Mouse (Mus musculus): ENCODE results near the gene Fbn1. TPM values are rescaled to one million over a fixed set of nuclear protein-coding genes. Genes with fewer than 3 reads are reported as not detected.

Gene Fbn1
- polyA plus RNA-seq, 1 experiment, result 3.5 TPM

- no peak for TF ChIP-seq CTCF (IDR thresholded peaks at IDR 0.05; ENCODE audit: control insufficient read depth, insufficient read depth, low read length)
- TF ChIP-seq POLR2A (IDR thresholded peaks at IDR 0.05; ENCODE audit: borderline replicate concordance, control insufficient read depth, low read depth, low read length), result no peak
- 73% methylated on average over 6 of the region's 6 CpGs for WGBS
- no peak overlapping the region for H3K4me3 ChIP-seq (replicated peaks; ENCODE audit: control insufficient read depth, low read depth, low read length)
- no peak overlapping the region for H3K27ac ChIP-seq (ENCODE audit: control insufficient read depth, insufficient read depth, low read depth, low read length, poor library complexity)
- H3K4me1 ChIP-seq (ENCODE audit: control insufficient read depth, insufficient read depth, low read length), result no peaks in the 10 kb centered on the region
Measured at GRCm38 (mm10) chr2:125530665-125531064, 22.9 kb upstream of the Fbn1 start.

DNA sequence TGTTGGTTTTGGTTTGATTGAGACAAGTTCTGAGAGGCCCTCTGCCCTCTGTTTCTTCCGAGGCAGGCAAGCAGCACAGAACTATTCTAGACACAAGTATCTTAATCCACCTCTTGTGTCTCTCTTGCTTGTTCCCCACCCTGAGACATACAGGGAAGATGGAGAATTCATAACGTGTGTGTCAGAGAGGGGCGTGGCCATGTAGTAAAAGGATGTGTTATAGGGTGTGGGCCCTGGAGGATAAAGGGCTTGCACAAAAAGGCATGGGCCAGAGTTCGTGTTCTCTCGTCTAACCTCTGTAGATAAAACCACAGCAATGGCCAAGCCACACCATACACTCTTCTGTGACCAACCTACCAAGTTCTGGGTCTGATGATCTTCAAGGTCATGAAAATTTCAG is 18.8 kb upstream of the Fbn1 start:
- Histone ChIP-seq H3K4me1 (ENCODE audit: control insufficient read depth, insufficient read depth, low read length) (no peaks in the 10 kb centered on the region), H3K27ac (ENCODE audit: control insufficient read depth, insufficient read depth, low read depth, low read length, poor library complexity) (no peak overlapping the region), H3K4me3 (replicated peaks; ENCODE audit: control insufficient read depth, low read depth, low read length) (no peak overlapping the region)
- 73% methylated on average over 5 of the region's 5 CpGs for WGBS
- no peak for TF ChIP-seq CTCF (IDR thresholded peaks at IDR 0.05; ENCODE audit: control insufficient read depth, insufficient read depth, low read length)

GRCm38 (mm10) chr2:125525484-125525883 is 17.7 kb upstream of the Fbn1 start:
- Histone ChIP-seq H3K4me3 (replicated peaks; ENCODE audit: control insufficient read depth, low read depth, low read length) (no peak overlapping the region), H3K4me1 (ENCODE audit: control insufficient read depth, insufficient read depth, low read length) (no peaks in the 10 kb centered on the region), H3K27ac (ENCODE audit: control insufficient read depth, insufficient read depth, low read depth, low read length, poor library complexity) (no peak overlapping the region)
- TF ChIP-seq CTCF (IDR thresholded peaks at IDR 0.05; ENCODE audit: control insufficient read depth, insufficient read depth, low read length) (no peak), POLR2A (IDR thresholded peaks at IDR 0.05; ENCODE audit: borderline replicate concordance, control insufficient read depth, low read depth, low read length) (no peak)
- 69% methylated on average over 2 of the region's 2 CpGs for whole genome bisulfite sequencing

GRCm38 (mm10) chr2:125516594-125516993 is 8.8 kb upstream of the Fbn1 start:
- no peak overlapping the region for H3K4me3 ChIP-seq (replicated peaks; ENCODE audit: control insufficient read depth, low read depth, low read length)
- no peaks in the 10 kb centered on the region for H3K4me1 ChIP-seq (ENCODE audit: control insufficient read depth, insufficient read depth, low read length)
- H3K27ac ChIP-seq (ENCODE audit: control insufficient read depth, insufficient read depth, low read depth, low read length, poor library complexity), result no peak overlapping the region
- 45% methylated on average over 4 of the region's 4 CpGs for WGBS
- TF ChIP-seq CTCF (IDR thresholded peaks at IDR 0.05; ENCODE audit: control insufficient read depth, insufficient read depth, low read length), result no peak
- TF ChIP-seq POLR2A (IDR thresholded peaks at IDR 0.05; ENCODE audit: borderline replicate concordance, control insufficient read depth, low read depth, low read length), result no peak

DNA sequence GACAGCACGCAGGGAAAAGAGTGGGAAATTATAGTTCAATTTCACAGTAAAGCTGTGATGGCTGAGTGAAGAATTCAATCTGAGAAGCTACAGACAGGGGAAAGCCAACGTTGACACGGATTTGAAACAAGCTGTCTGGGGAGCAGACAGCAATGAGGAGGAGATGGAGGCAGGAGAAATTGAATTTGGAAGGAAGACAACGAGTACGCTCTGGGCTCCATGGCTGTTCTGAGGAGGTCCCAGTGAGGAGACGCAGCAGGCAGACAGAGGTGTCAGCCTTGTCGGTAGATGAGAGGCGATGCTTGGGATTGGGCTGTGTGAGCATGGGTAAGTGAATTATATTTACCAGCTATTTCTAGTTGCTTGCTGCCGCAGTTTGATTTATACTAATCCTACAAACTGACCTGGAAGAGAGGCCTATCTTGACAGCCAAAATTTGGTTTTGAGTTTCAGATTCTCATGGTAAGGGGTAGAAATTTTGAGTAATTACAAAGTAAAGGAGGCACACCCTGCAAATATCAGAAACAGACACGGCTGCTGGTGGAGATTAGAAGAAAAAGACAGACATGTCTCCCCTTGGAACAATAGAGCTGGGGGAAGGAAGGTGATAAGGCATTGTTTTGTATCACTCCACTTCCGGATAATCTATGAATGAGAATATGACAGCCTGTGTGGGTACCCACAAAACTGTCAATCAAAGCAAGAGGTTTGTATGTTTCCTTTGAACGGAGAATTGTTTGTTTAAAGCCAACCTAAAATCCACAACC is 7.7 kb upstream of the Fbn1 start:
- WGBS, result 63% methylated on average over 12 of the region's 12 CpGs
- TF ChIP-seq POLR2A (IDR thresholded peaks at IDR 0.05; ENCODE audit: borderline replicate concordance, control insufficient read depth, low read depth, low read length), result no peak
- TF ChIP-seq CTCF (IDR thresholded peaks at IDR 0.05; ENCODE audit: control insufficient read depth, insufficient read depth, low read length), result no peak
- H3K27ac ChIP-seq (ENCODE audit: control insufficient read depth, insufficient read depth, low read depth, low read length, poor library complexity), result no peak overlapping the region
- H3K4me1 ChIP-seq (ENCODE audit: control insufficient read depth, insufficient read depth, low read length), result no peaks in the 10 kb centered on the region
- H3K4me3 ChIP-seq (replicated peaks; ENCODE audit: control insufficient read depth, low read depth, low read length), result no peak overlapping the region

DNA sequence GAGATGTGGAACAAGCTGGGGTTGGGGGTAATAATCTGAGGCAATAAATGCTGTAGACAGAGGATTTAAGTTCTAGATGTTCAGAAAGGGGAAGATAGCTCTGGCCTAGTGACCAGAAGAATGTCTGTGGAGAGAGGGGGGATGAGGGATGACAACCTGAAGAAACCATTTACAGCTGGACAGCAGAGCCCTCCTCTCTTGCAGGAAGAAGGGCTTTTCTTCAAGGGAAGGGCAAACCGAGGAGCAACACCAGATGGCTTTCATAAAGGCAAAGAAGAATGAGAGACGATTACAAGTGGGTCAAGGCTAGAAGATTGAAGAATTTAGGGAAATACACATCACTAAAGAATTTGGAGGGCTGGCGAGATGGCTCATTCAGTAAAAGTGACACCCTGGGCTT is 6.6 kb upstream of the Fbn1 start:
- no peak for TF ChIP-seq POLR2A (IDR thresholded peaks at IDR 0.05; ENCODE audit: borderline replicate concordance, control insufficient read depth, low read depth, low read length)
- TF ChIP-seq CTCF (IDR thresholded peaks at IDR 0.05; ENCODE audit: control insufficient read depth, insufficient read depth, low read length), result no peak
- H3K4me1 ChIP-seq (ENCODE audit: control insufficient read depth, insufficient read depth, low read length), result no peaks in the 10 kb centered on the region
- no peak overlapping the region for H3K4me3 ChIP-seq (replicated peaks; ENCODE audit: control insufficient read depth, low read depth, low read length)
- 72% methylated on average over 3 of the region's 3 CpGs for WGBS
- H3K27ac ChIP-seq (ENCODE audit: control insufficient read depth, insufficient read depth, low read depth, low read length, poor library complexity), result no peak overlapping the region

DNA sequence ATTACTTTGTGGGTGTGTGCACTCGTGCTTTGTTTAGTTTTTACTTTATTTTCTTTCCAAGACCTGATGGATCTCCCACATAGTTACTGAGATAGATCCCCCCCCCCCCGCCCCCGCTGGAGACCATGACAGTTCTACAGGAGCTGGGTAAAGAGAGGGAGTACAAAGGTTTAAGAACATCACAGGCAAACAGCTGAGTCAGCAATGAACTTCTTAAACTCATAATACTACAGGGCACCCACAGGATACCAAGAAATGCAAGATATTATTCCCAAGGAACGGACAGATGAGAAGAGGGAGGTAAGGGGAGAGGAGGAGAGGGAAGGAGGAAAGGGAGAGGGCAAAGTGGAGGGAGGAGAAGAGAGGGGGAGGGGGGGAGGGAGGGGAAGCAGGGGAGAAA is 4.8 kb upstream of the Fbn1 start:
- no peak overlapping the region for H3K27ac ChIP-seq (ENCODE audit: control insufficient read depth, insufficient read depth, low read depth, low read length, poor library complexity)
- H3K4me1 ChIP-seq (ENCODE audit: control insufficient read depth, insufficient read depth, low read length), result no peaks in the 10 kb centered on the region; the same call in 1 of the 2 replicates
- H3K4me3 ChIP-seq (replicated peaks; ENCODE audit: control insufficient read depth, low read depth, low read length), result no peak overlapping the region
- no peak for TF ChIP-seq CTCF (IDR thresholded peaks at IDR 0.05; ENCODE audit: control insufficient read depth, insufficient read depth, low read length)
- TF ChIP-seq POLR2A (IDR thresholded peaks at IDR 0.05; ENCODE audit: borderline replicate concordance, control insufficient read depth, low read depth, low read length), result no peak
- 70% methylated on average over 4 of the region's 4 CpGs for WGBS

DNA sequence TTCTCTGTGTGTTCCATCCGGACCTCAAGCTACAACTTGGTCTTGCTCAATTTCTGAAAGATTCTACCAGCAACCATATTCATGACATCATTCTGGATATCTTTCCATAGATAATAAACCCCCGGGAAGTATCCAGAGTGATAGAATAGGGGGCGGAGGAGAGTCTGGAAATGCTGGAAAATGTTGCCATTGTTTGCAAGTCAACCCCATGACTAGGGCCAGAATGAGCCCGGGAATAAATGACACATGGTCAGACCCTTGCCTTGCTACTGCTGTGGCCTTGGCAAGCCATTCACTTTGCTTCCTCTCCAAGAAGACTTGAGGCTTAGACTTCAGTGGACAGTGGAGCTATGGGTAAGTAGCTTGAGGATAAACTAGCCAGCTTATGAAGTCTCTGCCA is 4.1 kb upstream of the Fbn1 start:
- H3K4me3 ChIP-seq (replicated peaks; ENCODE audit: control insufficient read depth, low read depth, low read length), result no peak overlapping the region
- no peaks in the 10 kb centered on the region; the same call in 1 of the 2 replicates for H3K4me1 ChIP-seq (ENCODE audit: control insufficient read depth, insufficient read depth, low read length)
- WGBS, result 68% methylated on average over 4 of the region's 4 CpGs
- TF ChIP-seq POLR2A (IDR thresholded peaks at IDR 0.05; ENCODE audit: borderline replicate concordance, control insufficient read depth, low read depth, low read length) (no peak), CTCF (IDR thresholded peaks at IDR 0.05; ENCODE audit: control insufficient read depth, insufficient read depth, low read length) (no peak)
- H3K27ac ChIP-seq (ENCODE audit: control insufficient read depth, insufficient read depth, low read depth, low read length, poor library complexity), result no peak overlapping the region

- Histone ChIP-seq H3K27ac (ENCODE audit: control insufficient read depth, insufficient read depth, low read depth, low read length, poor library complexity) (no peak overlapping the region), H3K4me3 (replicated peaks; ENCODE audit: control insufficient read depth, low read depth, low read length) (no peak overlapping the region), H3K4me1 (ENCODE audit: control insufficient read depth, insufficient read depth, low read length) (no peaks in the 10 kb centered on the region; the same call in 1 of the 2 replicates)
- TF ChIP-seq CTCF (IDR thresholded peaks at IDR 0.05; ENCODE audit: control insufficient read depth, insufficient read depth, low read length) (no peak), POLR2A (IDR thresholded peaks at IDR 0.05; ENCODE audit: borderline replicate concordance, control insufficient read depth, low read depth, low read length) (no peak)
- 84% methylated on average over 2 of the region's 2 CpGs for WGBS
Measured at GRCm38 (mm10) chr2:125510752-125511151, 3.0 kb upstream of the Fbn1 start.
